Mouse (Mus musculus) frontal cortex, postnatal 14 days (tissue): ENCODE measurements around the gene Tmem238.
"Not testable (repeated sequence)": the region's sequence is repeated elsewhere in the genome, so short reads cannot be mapped to it uniquely, and the experiment has no call there.

ENCODE experiments used
- DNase-seq, 2 experiments: peaks; one replicate each; pipeline ENCODE4 v3.0.0; 2022; ENCODE audit warnings: low spot score in 2 of 2

The Tmem238 gene

GRCm38 (mm10) chr7:4789436-4789935 lies at the start of gene Tmem238:
Gene Tmem238, minus strand, starts transcription at chr7:4789656.
- no peak for DNase-seq

- no peak for DNase-seq
Measured at GRCm38 (mm10) chr7:4837639-4838038, 48.2 kb upstream of the Tmem238 start.

- DNase-seq: no peak
Measured at GRCm38 (mm10) chr7:4836351-4836792, 46.9 kb upstream of the Tmem238 start.

- DNase-seq: no peak
Measured at GRCm38 (mm10) chr7:4835631-4836327, 46.3 kb upstream of the Tmem238 start.

GRCm38 (mm10) chr7:4830476-4830875 lies 41.0 kb upstream of the Tmem238 start:
- no peak for DNase-seq

GRCm38 (mm10) chr7:4825365-4825764 lies 35.9 kb upstream of the Tmem238 start:
- no peak for DNase-seq

- DNase-seq: no peak
Measured at GRCm38 (mm10) chr7:4822162-4822907, 32.9 kb upstream of the Tmem238 start.

- no peak for DNase-seq
Measured at GRCm38 (mm10) chr7:4821690-4822089, 32.2 kb upstream of the Tmem238 start.

- not testable (repeated sequence) for DNase-seq
Measured at GRCm38 (mm10) chr7:4820925-4821324, 31.5 kb upstream of the Tmem238 start.

GRCm38 (mm10) chr7:4816559-4816958 lies 27.1 kb upstream of the Tmem238 start:
- DNase-seq: no peak

- DNase-seq: no peak
Measured at GRCm38 (mm10) chr7:4813105-4813791, 23.8 kb upstream of the Tmem238 start.

- DNase-seq: peak; percentile 97 to 99
Measured at GRCm38 (mm10) chr7:4812303-4813104, 23.0 kb upstream of the Tmem238 start, which contains the start of gene Ube2s. Gene Ube2s, minus strand, starts transcription at chr7:4812590.

GRCm38 (mm10) chr7:4811842-4812302 lies 22.4 kb upstream of the Tmem238 start:
- peak in 1 of 2 experiments; percentile 37 for DNase-seq

GRCm38 (mm10) chr7:4811131-4811530 lies 21.7 kb upstream of the Tmem238 start:
- not testable (repeated sequence) for DNase-seq

- DNase-seq: no peak
Measured at GRCm38 (mm10) chr7:4806716-4807115, 17.3 kb upstream of the Tmem238 start.

GRCm38 (mm10) chr7:4802247-4802646 lies 12.8 kb upstream of the Tmem238 start:
- DNase-seq: no peak

GRCm38 (mm10) chr7:4795767-4796433 lies 6.4 kb upstream of the Tmem238 start:
- no peak for DNase-seq

GRCm38 (mm10) chr7:4794631-4795168 lies 5.2 kb upstream of the Tmem238 start:
- no peak for DNase-seq

GRCm38 (mm10) chr7:4793674-4794073 lies 4.2 kb upstream of the Tmem238 start:
- no peak for DNase-seq

- not testable (repeated sequence) for DNase-seq
Measured at GRCm38 (mm10) chr7:4793248-4793647, 3.8 kb upstream of the Tmem238 start.
